In the genomic region with DNA sequence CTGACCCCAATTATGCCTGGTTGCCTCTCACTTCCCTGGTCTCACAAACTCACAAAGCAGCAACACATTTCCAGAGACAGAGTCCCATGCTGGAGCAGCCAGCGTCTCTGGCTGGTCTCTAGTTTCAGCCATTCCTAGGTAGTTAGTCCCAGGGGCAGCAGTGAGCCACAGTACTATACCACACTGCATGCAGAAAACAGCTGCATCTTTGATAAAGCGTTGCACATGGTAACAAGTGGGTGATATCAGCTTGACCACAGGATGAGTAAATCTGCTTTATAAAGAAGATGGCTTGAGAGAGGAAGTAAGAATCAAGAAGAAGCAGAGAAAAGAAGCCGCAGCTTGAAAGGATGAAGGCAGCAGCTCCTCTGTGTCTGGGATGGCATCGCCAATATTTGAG, we compare ENCODE assay signal across 34 mouse cellular contexts. TPM values are rescaled to one million over a fixed set of nuclear protein-coding genes. Genes with fewer than 3 reads are reported as not detected.
DNase-seq lines count a peak whose midpoint lies in the region; ATAC-seq and TF ChIP-seq lines count a peak whose summit lies in the region.
"Had no signal": no experiment of that assay in that cellular context is flagged by ENCODE, and none has a peak within 500 bp of the region (broad histone marks: within the 10 kb centered on the region; RNA-seq: fewer than 3 reads in every experiment).

No protein-coding gene starts in this region.

- peak overlapping the region; percentile 34; the same call in 1 of the 2 replicates for H3K27ac ChIP-seq in bone marrow macrophage, adult 2 months (ENCODE audit: insufficient read depth, low read depth, low read length)
- H3K27ac ChIP-seq: embryonic facial prominence, embryonic 13.5 days; heart, embryonic 10.5 days; heart, embryonic 15.5 days; hindbrain, postnatal 0 days; intestine, embryonic 15.5 days; kidney, postnatal 0 days; limb, embryonic 12.5 days; liver, embryonic 15.5 days; midbrain, embryonic 13.5 days; stomach, embryonic 15.5 days had no signal

- DNase-seq in embryo, embryonic 11 days, result peak; percentile 9
- DNase-seq in embryo, embryonic 9.5 days (ENCODE audit: extremely low spot score), result no peak
- DNase-seq in 416B (ENCODE audit: low read depth), result peak; percentile 70
- DNase-seq in gastrocnemius, postnatal 4 days (ENCODE audit: low spot score in 2 of 2), result no peak
- no peak for DNase-seq in ovary, adult 18-20 months (ENCODE audit: low spot score)
- DNase-seq: adrenal gland, adult 2 months; cerebellum, adult 8-10 months; cerebellum, postnatal 25 days; gastrocnemius, postnatal 10 days; heart, adult 11 months; kidney, adult 2 months; kidney, postnatal 4 days; lung, embryonic 14.5 days; lung, postnatal 14 days; thymus, adult 18-20 months; thymus, postnatal 36 days had no signal

- ATAC-seq in granulocyte monocyte progenitor cell, adult 5-6 weeks (replicated peaks; ENCODE audit: poor library complexity, severe bottlenecking), result peak; percentile 65
- ATAC-seq in frontal cortex, adult (ENCODE audit: low TSS enrichment), result no peak
- ATAC-seq: activated CD4-positive, CD25-positive, alpha-beta regulatory T cell, adult 4 months; CD4-positive, CD25-positive, alpha-beta regulatory T cell, adult 4 months; forebrain, embryonic 16.5 days; hindbrain, postnatal 0 days; intestine, embryonic 15.5 days; midbrain, embryonic 13.5 days had no signal

- TF ChIP-seq CTCF in bone marrow macrophage, adult 2 months (IDR thresholded peaks at IDR 0.05; ENCODE audit: low read depth, low read length), result no peak

- H3K4me1 ChIP-seq in bone marrow macrophage, adult 2 months (ENCODE audit: control insufficient read depth, insufficient read depth, low read length), result peaks cover 32% of the 10 kb centered on the region
- H3K4me1 ChIP-seq: heart, embryonic 10.5 days; heart, embryonic 15.5 days; intestine, embryonic 15.5 days; liver, embryonic 15.5 days; midbrain, embryonic 13.5 days; stomach, embryonic 15.5 days had no signal

- TF ChIP-seq POLR2A in bone marrow macrophage, adult 2 months (IDR thresholded peaks at IDR 0.05; ENCODE audit: borderline replicate concordance, low read depth, low read length), result no peak

- no peak overlapping the region for H3K4me3 ChIP-seq in bone marrow macrophage, adult 2 months (ENCODE audit: insufficient read depth, low read length)
- H3K4me3 ChIP-seq: embryonic facial prominence, embryonic 13.5 days; erythroblast, embryonic 14.5 days; heart, embryonic 10.5 days; heart, embryonic 15.5 days; intestine, embryonic 15.5 days; limb, embryonic 12.5 days; liver, embryonic 15.5 days; megakaryocyte, embryonic 14.5 days; midbrain, embryonic 13.5 days; stomach, embryonic 15.5 days had no signal

RNA-seq across cellular contexts. Expression of gene Adcy9, which starts 35.4 kb away (rescaled TPM):
- polyA plus RNA-seq in bone marrow macrophage, adult 2 months (2012; ENCODE audit: insufficient read depth, insufficient read length, missing spikeins), result 8.2 and 10.5 TPM in 2 replicates
- 1.5 and 2.9 TPM in 2 replicates for total RNA-seq in granulocyte monocyte progenitor cell, adult 5-6 weeks (2014; fragmentation: Nextera tagmentation)
- total RNA-seq in granulocyte monocyte progenitor cell, adult 5-6 weeks (2017), result 2.5 and 4.7 TPM in 2 replicates
- total RNA-seq in gastrocnemius, postnatal 4 days (2021), result 10 to 100 TPM; 18.1 to 19.3 TPM
- polyA plus RNA-seq: erythroblast, embryonic 14.5 days had no signal

Comparison
In these comparisons a context has a peak if more than half of its experiments do, and no peak if none do; other contexts are left out.
1. DNase-seq: peak in embryo, embryonic 11 days (single experiment) and 416B (single experiment); none in embryo, embryonic 9.5 days (single experiment), gastrocnemius, postnatal 4 days (0 of 2) and ovary, adult 18-20 months (single experiment).